Mouse (Mus musculus): Measurements from ENCODE around the gene Fam172a.

DNA sequence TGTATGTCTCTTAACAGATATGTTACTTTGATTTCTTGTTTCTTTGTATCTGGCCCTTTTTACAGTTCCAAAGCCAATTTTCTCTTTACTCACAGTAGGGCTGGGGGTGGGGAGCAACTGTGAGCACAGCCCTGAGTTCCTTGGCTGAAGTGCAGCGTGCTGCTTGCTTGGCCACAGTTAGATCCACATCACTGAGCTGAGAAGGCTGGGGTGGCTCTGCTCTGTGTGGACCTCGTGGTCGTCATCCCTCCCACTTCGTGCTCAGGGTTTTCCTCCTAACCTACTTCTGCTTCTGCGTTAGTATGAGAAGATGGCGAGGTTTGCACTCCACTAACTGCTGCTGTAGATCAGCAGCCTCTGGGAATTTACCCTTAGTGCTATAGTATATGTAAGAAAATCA, 341.4 kb downstream of the Fam172a start:
- TF ChIP-seq EP300 (IDR thresholded peaks at IDR 0.05; ENCODE audit: insufficient read depth, low read depth, low read length) (no peak), CTCF (IDR thresholded peaks at IDR 0.05) (no peak)

All from heart, adult 2 months (tissue).